Mouse (Mus musculus): ENCODE measurements around the gene Reg3a. TPM values are rescaled to one million over a fixed set of nuclear protein-coding genes. Genes with fewer than 3 reads are reported as not detected.
"Not testable (repeated sequence)": the region's sequence is repeated elsewhere in the genome, so short reads cannot be mapped to it uniquely, and the experiment has no call there.

Gene Reg3a
- polyA plus RNA-seq, 1 experiment from 2014 or later, result not detected

DNA sequence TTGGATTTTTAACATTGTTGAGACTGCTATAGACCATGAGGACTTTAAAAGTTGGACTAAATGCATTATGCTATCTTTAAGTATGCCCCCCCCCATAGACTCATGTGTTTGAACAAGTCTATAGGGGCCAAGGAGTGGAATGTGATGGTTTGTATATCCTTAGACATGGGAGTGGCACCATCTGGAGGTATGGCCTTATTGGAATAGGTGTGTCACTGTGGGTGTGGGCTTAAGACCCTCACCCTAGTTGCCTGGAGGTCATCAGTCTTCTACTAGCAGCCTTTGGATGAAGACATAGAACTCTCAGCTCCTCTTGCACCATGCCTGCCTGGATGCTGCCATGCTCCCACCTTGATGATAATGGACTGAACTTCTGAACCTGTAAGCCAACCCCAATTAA lies 41.9 kb downstream of the Reg3a start, which contains the start of gene Reg1:
Reg1 (plus strand) TSS at position 301 of the 400 bp plus-strand sequence.
- H3K27ac ChIP-seq (ENCODE audit: low read depth, low read length); H3K9ac ChIP-seq (ENCODE audit: low read depth, low read length); H3K4me1 ChIP-seq (ENCODE audit: control insufficient read depth, insufficient read depth, low read length); H3K36me3 ChIP-seq (ENCODE audit: control insufficient read depth, insufficient read depth, low read length); H3K4me3 ChIP-seq (ENCODE audit: low read depth, low read length); H3K4me2 ChIP-seq; H3K27me3 ChIP-seq (ENCODE audit: control insufficient read depth, insufficient read depth, low read length); H3K9me3 ChIP-seq (replicated peaks; ENCODE audit: control insufficient read depth, low read length); ATAC-seq (replicated peaks; ENCODE audit: insufficient number of reproducible peaks, low FRiP score, low TSS enrichment): not testable (repeated sequence)

DNA sequence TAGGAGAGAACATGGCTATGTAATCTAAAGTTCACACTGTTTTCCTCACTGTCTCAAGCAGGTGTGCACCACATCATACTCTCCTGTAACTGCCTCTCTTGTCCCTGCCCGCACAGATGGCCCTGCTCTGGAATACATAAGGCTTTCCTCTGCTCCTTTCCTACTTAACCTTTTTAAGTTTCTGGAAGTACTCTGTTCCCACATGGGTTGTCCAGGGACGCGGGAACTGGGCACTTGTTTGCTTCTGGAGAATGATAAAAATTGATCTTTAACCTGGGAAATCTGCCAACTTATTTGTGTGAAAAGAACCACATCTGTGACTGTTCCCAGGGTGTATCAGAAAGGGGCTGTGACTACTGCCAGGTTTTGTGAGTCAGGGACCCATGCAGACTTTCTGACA lies 45.0 kb downstream of the Reg3a start:
- WGBS (ENCODE audit: insufficient replicate concordance), result 69% methylated on average over 3 of the region's 3 CpGs

More for the DNA sequence above, 45.0 kb downstream of the Reg3a start:
- no peaks in the 10 kb centered on the region for H3K9me3 ChIP-seq (replicated peaks; ENCODE audit: control insufficient read depth, low read length)
- no peaks in the 10 kb centered on the region for H3K36me3 ChIP-seq (ENCODE audit: control insufficient read depth, insufficient read depth, low read length)
- ATAC-seq (replicated peaks; ENCODE audit: insufficient number of reproducible peaks, low FRiP score, low TSS enrichment), result no peak
- H3K4me3 ChIP-seq (ENCODE audit: low read depth, low read length), result no peak overlapping the region
- H3K27me3 ChIP-seq (ENCODE audit: control insufficient read depth, insufficient read depth, low read length), result no peaks in the 10 kb centered on the region
- no peaks in the 10 kb centered on the region for H3K4me1 ChIP-seq (ENCODE audit: control insufficient read depth, insufficient read depth, low read length)
- no peak overlapping the region for H3K9ac ChIP-seq (ENCODE audit: low read depth, low read length)
- no peak overlapping the region for H3K27ac ChIP-seq (ENCODE audit: low read depth, low read length)
- no peak overlapping the region for H3K4me2 ChIP-seq

Other genes with a start within 250 kb of the Reg3a start
- gene Reg3b, start 10.1 kb upstream of the Reg3a start, polyA plus RNA-seq (2014; fragmentation: Nextera tagmentation; extraction: Ambion mirVana), result not detected in 2 replicates
- gene Reg3d, start 1.8 kb upstream of the Reg3a start, polyA plus RNA-seq (2014; fragmentation: Nextera tagmentation; extraction: Ambion mirVana), result not detected in 2 replicates
- gene Reg2, start 14.9 kb downstream of the Reg3a start, polyA plus RNA-seq (2014; fragmentation: Nextera tagmentation; extraction: Ambion mirVana), result not detected in 2 replicates
- gene Reg1, start 42.0 kb downstream of the Reg3a start, polyA plus RNA-seq (2014; fragmentation: Nextera tagmentation; extraction: Ambion mirVana), result not detected in 2 replicates
- not detected in 2 replicates for gene Reg3g, start 88.2 kb downstream of the Reg3a start, polyA plus RNA-seq (2014; fragmentation: Nextera tagmentation; extraction: Ambion mirVana)